Mouse (Mus musculus): ENCODE measurements at regions not wholly inside any gene's neighbourhood (a gene's known extent, or its start where the extent isn't known, plus 50 kb on each side); places are given as distances from the start of the nearest gene placed in this dataset.

- 59% methylated on average over 4 of the region's 4 CpGs for WGBS (ENCODE audit: insufficient replicate concordance)
- H3K9me3 ChIP-seq (ENCODE audit: control insufficient read depth, low read length), result no peaks in the 10 kb centered on the region
- no peak overlapping the region for H3K4me2 ChIP-seq (ENCODE audit: low read depth)
- no peak overlapping the region for H3K4me3 ChIP-seq (ENCODE audit: insufficient read depth in 1 of 2, low read depth in 2 of 2, low read length in 2 of 2)
- no peak for TF ChIP-seq CTCF (IDR thresholded peaks at IDR 0.05; ENCODE audit: low read depth)
- no peak for TF ChIP-seq EP300 (IDR thresholded peaks at IDR 0.05; ENCODE audit: low read depth)
- H3K27ac ChIP-seq, result no peak overlapping the region
- no peaks in the 10 kb centered on the region for H3K27me3 ChIP-seq (ENCODE audit: control insufficient read depth, insufficient read depth, low read length)
- DNase-seq (ENCODE audit: low read depth in 3 of 3, low spot score in 3 of 3), result no peak
- H3K4me1 ChIP-seq (replicated peaks; ENCODE audit: control insufficient read depth in 2 of 2, insufficient read depth in 2 of 2, low read length in 1 of 2), result no peaks in the 10 kb centered on the region
- H3K36me3 ChIP-seq (replicated peaks; ENCODE audit: control insufficient read depth, insufficient read depth, low read depth), result no peaks in the 10 kb centered on the region
- ATAC-seq (ENCODE audit: insufficient read depth), result no peak
- H3K9ac ChIP-seq (replicated peaks), result no peak overlapping the region
Measured at GRCm38 (mm10) chr15:61308936-61309335, 386.1 kb upstream of the A1bg start.

DNA sequence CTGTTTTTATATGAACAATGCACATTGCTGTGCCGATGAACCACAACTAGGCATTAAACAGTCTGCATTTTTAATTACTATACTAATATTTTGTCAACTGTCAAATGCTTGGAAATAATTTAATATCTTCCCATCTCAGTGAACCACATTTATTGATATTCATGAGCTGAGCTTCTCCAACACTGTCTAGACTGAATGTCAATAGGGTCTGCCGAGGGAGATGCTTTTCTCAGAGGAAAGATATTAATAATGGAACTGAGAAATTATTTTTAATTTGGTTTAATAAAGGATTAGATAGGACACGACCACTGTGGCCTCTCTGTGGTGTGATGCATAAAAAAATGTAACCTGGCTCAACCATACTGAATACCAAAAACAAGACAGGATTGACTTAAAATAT, 381.7 kb upstream of the A1bg start:
- no peak overlapping the region for H3K4me3 ChIP-seq (ENCODE audit: insufficient read depth in 1 of 2, low read depth in 2 of 2, low read length in 2 of 2)
- no peak overlapping the region for H3K9ac ChIP-seq (replicated peaks)
- no peak for ATAC-seq (ENCODE audit: insufficient read depth)
- no peaks in the 10 kb centered on the region for H3K36me3 ChIP-seq (replicated peaks; ENCODE audit: control insufficient read depth, insufficient read depth, low read depth)
- 49% methylated on average over 3 of the region's 3 CpGs for WGBS (ENCODE audit: insufficient replicate concordance)
- no peaks in the 10 kb centered on the region for H3K4me1 ChIP-seq (replicated peaks; ENCODE audit: control insufficient read depth in 2 of 2, insufficient read depth in 2 of 2, low read length in 1 of 2)
- DNase-seq (ENCODE audit: low read depth in 3 of 3, low spot score in 3 of 3), result no peak
- no peaks in the 10 kb centered on the region for H3K9me3 ChIP-seq (ENCODE audit: control insufficient read depth, low read length)
- H3K4me2 ChIP-seq (ENCODE audit: low read depth), result no peak overlapping the region
- no peak overlapping the region for H3K27ac ChIP-seq
- TF ChIP-seq EP300 (IDR thresholded peaks at IDR 0.05; ENCODE audit: low read depth) (no peak), CTCF (IDR thresholded peaks at IDR 0.05; ENCODE audit: low read depth) (no peak)
- no peaks in the 10 kb centered on the region for H3K27me3 ChIP-seq (ENCODE audit: control insufficient read depth, insufficient read depth, low read length)

- H3K36me3 ChIP-seq (replicated peaks; ENCODE audit: control insufficient read depth, insufficient read depth, low read depth), result no peaks in the 10 kb centered on the region
- no peaks in the 10 kb centered on the region for H3K9me3 ChIP-seq (ENCODE audit: control insufficient read depth, low read length)
- DNase-seq (ENCODE audit: low read depth in 3 of 3, low spot score in 3 of 3) (no peak), ATAC-seq (ENCODE audit: insufficient read depth) (no peak)
- H3K4me3 ChIP-seq (ENCODE audit: insufficient read depth in 1 of 2, low read depth in 2 of 2, low read length in 2 of 2), result no peak overlapping the region
- WGBS (ENCODE audit: insufficient replicate concordance), result 58% methylated on average over 6 of the region's 6 CpGs
- H3K4me1 ChIP-seq (replicated peaks; ENCODE audit: control insufficient read depth in 2 of 2, insufficient read depth in 2 of 2, low read length in 1 of 2), result no peaks in the 10 kb centered on the region
- no peak overlapping the region for H3K9ac ChIP-seq (replicated peaks)
- no peak overlapping the region for H3K27ac ChIP-seq
- no peaks in the 10 kb centered on the region for H3K27me3 ChIP-seq (ENCODE audit: control insufficient read depth, insufficient read depth, low read length)
- no peak overlapping the region for H3K4me2 ChIP-seq (ENCODE audit: low read depth)
- no peak for TF ChIP-seq CTCF (IDR thresholded peaks at IDR 0.05; ENCODE audit: low read depth)
- TF ChIP-seq EP300 (IDR thresholded peaks at IDR 0.05; ENCODE audit: low read depth), result no peak
Measured at GRCm38 (mm10) chr15:61299796-61300195, 377.0 kb upstream of the A1bg start.

GRCm38 (mm10) chr15:61297447-61298208, 374.8 kb upstream of the A1bg start:
- ATAC-seq (ENCODE audit: insufficient read depth) (no peak), DNase-seq (ENCODE audit: low read depth in 3 of 3, low spot score in 3 of 3) (no peak)
- 60% methylated on average over 5 of the region's 5 CpGs for WGBS (ENCODE audit: insufficient replicate concordance)
- Histone ChIP-seq H3K36me3 (replicated peaks; ENCODE audit: control insufficient read depth, insufficient read depth, low read depth) (no peaks in the 10 kb centered on the region), H3K27me3 (ENCODE audit: control insufficient read depth, insufficient read depth, low read length) (no peaks in the 10 kb centered on the region), H3K4me1 (replicated peaks; ENCODE audit: control insufficient read depth in 2 of 2, insufficient read depth in 2 of 2, low read length in 1 of 2) (no peaks in the 10 kb centered on the region), H3K4me3 (ENCODE audit: insufficient read depth in 1 of 2, low read depth in 2 of 2, low read length in 2 of 2) (no peak overlapping the region), H3K4me2 (ENCODE audit: low read depth) (no peak overlapping the region), H3K9me3 (ENCODE audit: control insufficient read depth, low read length) (no peaks in the 10 kb centered on the region), H3K27ac (no peak overlapping the region), H3K9ac (replicated peaks) (no peak overlapping the region)
- TF ChIP-seq CTCF (IDR thresholded peaks at IDR 0.05; ENCODE audit: low read depth) (no peak), EP300 (IDR thresholded peaks at IDR 0.05; ENCODE audit: low read depth) (no peak)

- Histone ChIP-seq H3K36me3 (replicated peaks; ENCODE audit: control insufficient read depth, insufficient read depth, low read depth) (no peaks in the 10 kb centered on the region), H3K9ac (replicated peaks) (no peak overlapping the region), H3K4me3 (ENCODE audit: insufficient read depth in 1 of 2, low read depth in 2 of 2, low read length in 2 of 2) (no peak overlapping the region), H3K27ac (no peak overlapping the region), H3K9me3 (ENCODE audit: control insufficient read depth, low read length) (no peaks in the 10 kb centered on the region), H3K4me1 (replicated peaks; ENCODE audit: control insufficient read depth in 2 of 2, insufficient read depth in 2 of 2, low read length in 1 of 2) (no peaks in the 10 kb centered on the region), H3K4me2 (ENCODE audit: low read depth) (no peak overlapping the region), H3K27me3 (ENCODE audit: control insufficient read depth, insufficient read depth, low read length) (no peaks in the 10 kb centered on the region)
- ATAC-seq (ENCODE audit: insufficient read depth) (no peak), DNase-seq (ENCODE audit: low read depth in 3 of 3, low spot score in 3 of 3) (no peak)
- 59% methylated on average over 2 of the region's 2 CpGs for WGBS (ENCODE audit: insufficient replicate concordance)
- TF ChIP-seq EP300 (IDR thresholded peaks at IDR 0.05; ENCODE audit: low read depth), result no peak
Measured at GRCm38 (mm10) chr15:61294616-61295015, 371.8 kb upstream of the A1bg start.
